ENCODE assay signal across 8 mouse cellular contexts in genomic region chr19:40588293-40588654, GRCm38 (mm10). TPM values are rescaled to one million over a fixed set of nuclear protein-coding genes. Genes with fewer than 3 reads are reported as not detected.
DNase-seq lines count a peak whose midpoint lies in the region; ATAC-seq lines count a peak whose summit lies in the region.

TSS of gene Aldh18a1 (minus strand) at chr19:40588463.

- peak within 1 kb of the TSS; percentile 83 for H3K9ac ChIP-seq in hindbrain, embryonic 11.5 days (ENCODE audit: low read depth, low read length)

- H3K4me2 ChIP-seq in hindbrain, embryonic 11.5 days (replicated peaks; ENCODE audit: low read depth, low read length): peak within 1 kb of the TSS; percentile 83

- no peaks in the 10 kb centered on the region for H3K9me3 ChIP-seq in hindbrain, embryonic 11.5 days (ENCODE audit: control insufficient read depth, low read length)

- peak; percentile 96 for ATAC-seq in hindbrain, embryonic 11.5 days (ENCODE audit: low FRiP score)

- no peaks in the 10 kb centered on the region for H3K27me3 ChIP-seq in hindbrain, embryonic 11.5 days (ENCODE audit: control insufficient read depth, insufficient read depth, low read length)

- 2% methylated on average over 34 of the region's 34 CpGs for WGBS in hindbrain, embryonic 11.5 days

- H3K4me1 ChIP-seq in hindbrain, embryonic 11.5 days (replicated peaks; ENCODE audit: control insufficient read depth, insufficient read depth, low read length): 0 out of 2 replicates have a peak, but pooled peaks cover 4% of the 10 kb centered on the region

- peak; percentile 94 for DNase-seq in Muller cell, postnatal 12 days (ENCODE audit: inconsistent ontology term)
- peak; percentile 92 for DNase-seq in cerebellum, adult 9-11 months
- DNase-seq in frontal cortex, adult 2 months (ENCODE audit: extremely low spot score in 1 of 2, low spot score in 1 of 2): peak; percentile 83 to 97
- DNase-seq in hindbrain, embryonic 11.5 days (ENCODE audit: low spot score): peak; percentile 99
- peak; percentile 97 to 98 for DNase-seq in layer of hippocampus, postnatal 10 days (ENCODE audit: low spot score in 2 of 2)
- peak; percentile 94 for DNase-seq in lung, postnatal 10 days
- DNase-seq in ovary, postnatal 36 days (ENCODE audit: low spot score): peak; percentile 95
- peak; percentile 98 for DNase-seq in thymus, postnatal 25 days

- peak within 1 kb of the TSS; percentile 86 for H3K4me3 ChIP-seq in hindbrain, embryonic 11.5 days (ENCODE audit: low read depth, low read length)

- H3K36me3 ChIP-seq in hindbrain, embryonic 11.5 days (ENCODE audit: control insufficient read depth, insufficient read depth, low read length): no peaks in the 10 kb centered on the region

- H3K27ac ChIP-seq in hindbrain, embryonic 11.5 days (ENCODE audit: low read depth, low read length): peak within 1 kb of the TSS; percentile 61

RNA-seq across cellular contexts. Expression of gene Aldh18a1, which starts in this region (rescaled TPM):
- polyA plus RNA-seq in frontal cortex, adult 2 months (2012; rRNA removed): 26.0 and 26.2 TPM in 2 replicates
- 62.7 and 70.1 TPM in 2 replicates for polyA plus RNA-seq in hindbrain, embryonic 11.5 days (2014; fragmentation: Nextera tagmentation; extraction: Ambion mirVana)
- total RNA-seq in layer of hippocampus, postnatal 10 days (2021): 10 to 100 TPM; 25.8 to 27.9 TPM

Comparison
In these comparisons a context has a peak if more than half of its experiments do, and no peak if none do; other contexts are left out.
1. Peak in every context shown above with its lines: DNase-seq, ATAC-seq, H3K4me3 ChIP-seq and H3K27ac ChIP-seq.